Mouse (Mus musculus) CH12.LX (cell line): ENCODE data around the gene Gna11.

Source experiments
- CTCF ChIP-seq, 2 experiments: IDR thresholded peaks in 1 of 2; conservative IDR thresholded peaks in 1 of 2; 2 replicates each; pipeline ENCODE4 v1.5.1; 2011 to 2012; ENCODE audit warnings: low read depth in 2 of 2, low read length in 2 of 2, improper control_type of control experiment in 1 of 2, inconsistent platforms in 1 of 2, mild to moderate bottlenecking in 1 of 2, moderate library complexity in 1 of 2
- EP300 ChIP-seq: IDR thresholded peaks from 2 replicates; pipeline ENCODE4 v1.6.1; 2011; ENCODE audit warnings: low read length, improper control_type of control experiment
- JUND ChIP-seq: conservative IDR thresholded peaks from 2 replicates; pipeline ENCODE4 v1.6.1; 2011; ENCODE audit warnings: low read depth, low read length, improper control_type of control experiment
- POLR2A ChIP-seq: IDR thresholded peaks from 2 replicates; pipeline ENCODE4 v1.6.1; 2011; ENCODE audit warnings: low read depth, mild to moderate bottlenecking, improper control_type of control experiment, low read length
- POLR2AphosphoS2 ChIP-seq: IDR thresholded peaks from 2 replicates; pipeline ENCODE4 v1.6.1; 2011; ENCODE audit warnings: low read depth, low read length, improper control_type of control experiment
- SMC3 ChIP-seq: IDR thresholded peaks from 2 replicates; pipeline ENCODE4 v1.6.1; 2011; ENCODE audit warnings: low read depth, low read length, improper control_type of control experiment
- UBTF ChIP-seq: IDR thresholded peaks from 2 replicates; pipeline ENCODE4 v1.6.1; 2012; ENCODE audit warnings: low read depth, mild to moderate bottlenecking, inconsistent platforms, low read length, improper control_type of control experiment, moderate library complexity
- USF1 ChIP-seq: IDR thresholded peaks from 2 replicates; pipeline ENCODE4 v1.6.1; 2014; ENCODE audit warnings: low read depth, mild to moderate bottlenecking, inconsistent platforms, low read length, improper control_type of control experiment
- USF2 ChIP-seq: conservative IDR thresholded peaks from 2 replicates; pipeline ENCODE4 v1.6.1; 2011; ENCODE audit warnings: low read depth, low read length, improper control_type of control experiment
- ZKSCAN1 ChIP-seq: IDR thresholded peaks from 2 replicates; pipeline ENCODE4 v1.6.1; 2012; ENCODE audit warnings: low read depth, inconsistent platforms, low read length, improper control_type of control experiment, borderline replicate concordance

DNA sequence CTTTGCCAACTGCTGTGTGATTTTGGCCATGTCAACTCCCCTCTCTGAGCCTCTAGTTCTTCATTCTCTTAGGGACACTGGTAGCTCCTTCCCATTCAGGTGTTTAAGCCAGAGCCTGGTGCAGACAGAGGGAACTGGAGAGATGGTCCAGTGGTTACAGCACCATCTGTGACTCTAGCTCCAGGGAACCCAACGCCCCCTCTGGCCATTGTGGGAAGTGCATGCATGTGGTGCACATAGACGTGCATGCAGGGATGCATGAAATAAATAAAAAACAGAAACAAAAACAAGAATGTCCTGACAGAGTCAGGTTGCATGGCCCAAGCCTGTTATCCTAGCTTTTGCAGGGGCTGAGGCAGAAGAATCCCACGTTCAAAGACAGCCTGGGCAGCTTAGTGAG lies 11.3 kb upstream of the Gna11 start:
- TF ChIP-seq EP300: no peak
- TF ChIP-seq USF2: no peak
- no peak for TF ChIP-seq USF1
- TF ChIP-seq POLR2AphosphoS2: no peak
- TF ChIP-seq POLR2A: no peak
- no peak for TF ChIP-seq SMC3
- TF ChIP-seq JUND: no peak
- no peak for TF ChIP-seq UBTF
- TF ChIP-seq CTCF (conservative IDR thresholded peaks at IDR 0.05 in 1 of 2, IDR thresholded peaks at IDR 0.05 in 1 of 2; ENCODE audit: low read depth in 2 of 2, low read length in 2 of 2): peak; percentile 38 to 40; a peak in 3 of 4 replicates
- TF ChIP-seq ZKSCAN1: no peak
